Mouse (Mus musculus) kidney, postnatal 0 days (tissue): ENCODE measurements around the gene Cmc1. TPM values are rescaled to one million over a fixed set of nuclear protein-coding genes. Genes with fewer than 3 reads are reported as not detected.

Experiments used
- ATAC-seq: fragments of 200-750 bp; cut with Nextera tagmentation; replicated peaks from 2 replicates; pipeline ENCODE4 v1.8.0; 2017; ENCODE audit warnings: low read depth, moderate number of reproducible peaks, moderate TSS enrichment, moderate library complexity; ENCODE audit not compliant: low FRiP score
- DNase-seq: peaks from one replicate; pipeline ENCODE4 v3.0.0-alpha.2; 2016; ENCODE audit warnings: low spot score
- H3K27ac ChIP-seq: fragments of 300-500 bp; sonication (generic); 2 replicates; pipeline ENCODE4 v1.5.1; 2014; ENCODE audit warnings: mild to moderate bottlenecking
- H3K27me3 ChIP-seq: fragments of 300-500 bp; sonication (generic); 2 replicates; pipeline ENCODE4 v1.6.1; 2014; ENCODE audit warnings: low read length, mixed read lengths; ENCODE audit not compliant: insufficient read depth
- H3K36me3 ChIP-seq: fragments of 300-500 bp; sonication (generic); 2 replicates; pipeline ENCODE4 v1.6.1; 2014; ENCODE audit warnings: low read length, mixed read lengths; ENCODE audit not compliant: insufficient read depth
- H3K4me1 ChIP-seq: fragments of 300-500 bp; sonication (generic); replicated peaks from 2 replicates; pipeline ENCODE4 v1.6.1; 2014; ENCODE audit warnings: antibody characterized with exemption, low read length, mixed read lengths; ENCODE audit not compliant: insufficient read depth
- H3K4me2 ChIP-seq: fragments of 300-500 bp; sonication (generic); 2 replicates; pipeline ENCODE4 v1.6.1; 2014; ENCODE audit warnings: mild to moderate bottlenecking, low read length, moderate library complexity, mixed read lengths
- H3K4me3 ChIP-seq: fragments of 300-500 bp; sonication (generic); replicated peaks from 2 replicates; pipeline ENCODE4 v1.5.1; 2014; ENCODE audit warnings: low read depth, low read length
- H3K9ac ChIP-seq: fragments of 300-500 bp; sonication (generic); 2 replicates; pipeline ENCODE4 v1.6.1; 2014; ENCODE audit warnings: low read depth, low read length
- H3K9me3 ChIP-seq: fragments of 300-500 bp; sonication (generic); replicated peaks from 2 replicates; pipeline ENCODE4 v1.6.1; 2016; ENCODE audit warnings: low read length, inconsistent platforms, mixed read lengths
- CTCF ChIP-seq: IDR thresholded peaks from 2 replicates; pipeline ENCODE4 v1.5.1; 2016; ENCODE audit warnings: antibody characterized with exemption, low read depth, mild to moderate bottlenecking, moderate library complexity
- WGBS: fragments of 180-500 bp; shearing (Covaris S2); extraction: QIAGEN DNeasy Blood & Tissue Kit; methylation state at CpG from one replicate; pipeline ENCODE4 v1.1.7; 2014; 5-methylcytosine and 5-hydroxymethylcytosine counted together
- polyA plus RNA-seq: library from polyadenylated mRNA; unstranded; fragments of >200 nt; fragmentation: Nextera tagmentation; extraction: Ambion mirVana; gene quantifications from 2 replicates; pipeline ENCODE4 v1.2.1, GENCODE M21; 2015

Gene Cmc1
- polyA plus RNA-seq, 1 experiment from 2014 or later, result 91.6 TPM

GRCm38 (mm10) chr9:118041646-118042045 lies 108.3 kb downstream of the Cmc1 start:
- H3K27ac ChIP-seq, result no peak overlapping the region
- ATAC-seq, result no peak
- 0 out of 2 replicates have a peak, but pooled peaks cover 2% of the 10 kb centered on the region for H3K4me1 ChIP-seq
- no peaks in the 10 kb centered on the region for H3K36me3 ChIP-seq
- DNase-seq, result peak; percentile 31
- TF ChIP-seq CTCF, result no peak
- H3K9me3 ChIP-seq, result no peaks in the 10 kb centered on the region
- no peaks in the 10 kb centered on the region for H3K27me3 ChIP-seq
- peak overlapping the region; percentile 71 for H3K4me2 ChIP-seq
- H3K9ac ChIP-seq, result peak overlapping the region; percentile 82; the same call in 1 of the 2 replicates
- 20% methylated on average over 5 of the region's 5 CpGs for WGBS
- H3K4me3 ChIP-seq, result peak overlapping the region; percentile 65

DNA sequence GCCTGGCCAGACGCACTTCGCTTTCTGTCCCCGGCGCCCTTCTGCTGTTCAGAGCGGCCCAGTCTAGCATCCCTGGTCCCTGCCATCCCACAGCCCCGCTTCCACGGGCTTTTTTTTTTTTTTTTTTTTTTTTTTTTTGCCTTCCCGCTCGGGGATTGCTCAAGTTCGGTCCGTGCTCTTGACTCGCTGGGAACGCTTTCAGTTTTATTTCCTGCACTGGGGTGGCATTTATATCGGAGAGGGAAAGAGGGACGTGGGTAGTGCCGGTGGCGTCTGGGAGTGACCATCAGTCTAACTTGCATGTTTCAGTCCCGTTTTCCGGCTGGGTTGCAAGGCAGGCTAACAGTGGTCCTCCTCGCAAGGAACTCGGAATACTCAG lies 109.0 kb downstream of the Cmc1 start:
- WGBS, result under 1% methylated on average over 21 of the region's 21 CpGs
- Histone ChIP-seq H3K4me3 (peak overlapping the region; percentile 65), H3K36me3 (no peaks in the 10 kb centered on the region), H3K9ac (peak overlapping the region; percentile 82), H3K9me3 (no peaks in the 10 kb centered on the region), H3K27ac (peak overlapping the region; percentile 96), H3K4me2 (peak overlapping the region; percentile 71), H3K27me3 (no peaks in the 10 kb centered on the region), H3K4me1 (0 out of 2 replicates have a peak, but pooled peaks cover 2% of the 10 kb centered on the region)
- TF ChIP-seq CTCF, result no peak
- DNase-seq, result peak; percentile 36
- ATAC-seq, result no peak

DNA sequence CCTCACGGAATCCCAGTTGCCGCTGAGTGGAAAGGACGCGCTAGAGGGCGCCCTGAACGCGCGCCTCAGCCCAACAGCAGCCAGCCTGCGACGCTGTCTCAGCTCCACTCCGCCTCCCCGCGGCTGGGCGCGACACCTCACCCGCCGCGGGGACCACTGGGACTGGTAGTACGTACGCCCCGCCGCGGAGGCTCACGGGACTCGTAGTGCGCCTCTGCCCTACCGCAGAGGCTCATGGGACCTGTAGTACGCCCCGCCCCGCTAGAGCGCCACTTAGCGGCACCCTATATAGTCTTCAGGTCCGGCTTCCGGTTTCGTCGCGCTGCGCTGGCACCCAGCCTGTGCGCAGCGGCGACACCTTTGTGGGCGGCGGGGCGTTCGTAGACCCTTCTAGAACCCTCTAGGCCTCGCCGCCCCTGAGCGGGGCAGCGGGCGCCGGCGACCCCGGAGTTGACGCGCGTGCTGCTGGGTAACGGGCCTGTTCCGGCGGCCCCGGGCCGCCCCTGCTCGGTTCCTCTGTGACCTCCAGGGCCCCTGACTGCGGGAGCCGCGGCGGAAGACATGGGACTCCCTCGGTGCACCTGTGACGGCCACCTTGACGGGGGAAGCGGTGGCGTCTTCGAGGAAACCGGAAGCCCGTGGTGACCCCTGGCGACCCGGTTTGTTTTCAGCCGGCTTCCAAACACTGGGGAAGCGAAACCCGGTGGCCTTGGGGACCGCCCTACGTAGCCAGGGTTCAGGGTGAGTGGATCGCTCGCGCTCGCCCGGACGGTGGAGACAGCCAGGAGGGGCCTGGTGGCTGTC lies 109.6 kb downstream of the Cmc1 start, which contains the start of gene Azi2:
Gene Azi2 (plus strand): TSS at position 282 of the 804 bp plus-strand sequence.
- H3K36me3 ChIP-seq, result no peaks in the 10 kb centered on the region
- peak; percentile 97 for TF ChIP-seq CTCF
- peak within 1 kb of the TSS; percentile 82 for H3K9ac ChIP-seq
- WGBS, result under 1% methylated on average over 86 of the region's 87 CpGs
- DNase-seq, result peak; percentile 99
- H3K27ac ChIP-seq, result peak within 1 kb of the TSS; percentile 96
- peak; percentile 99 for ATAC-seq
- peak within 1 kb of the TSS; percentile 71 for H3K4me2 ChIP-seq
- H3K4me1 ChIP-seq, result 0 out of 2 replicates have a peak, but pooled peaks cover 2% of the 10 kb centered on the region
- H3K9me3 ChIP-seq, result no peaks in the 10 kb centered on the region
- peak within 1 kb of the TSS; percentile 65 for H3K4me3 ChIP-seq
- H3K27me3 ChIP-seq, result no peaks in the 10 kb centered on the region

DNA sequence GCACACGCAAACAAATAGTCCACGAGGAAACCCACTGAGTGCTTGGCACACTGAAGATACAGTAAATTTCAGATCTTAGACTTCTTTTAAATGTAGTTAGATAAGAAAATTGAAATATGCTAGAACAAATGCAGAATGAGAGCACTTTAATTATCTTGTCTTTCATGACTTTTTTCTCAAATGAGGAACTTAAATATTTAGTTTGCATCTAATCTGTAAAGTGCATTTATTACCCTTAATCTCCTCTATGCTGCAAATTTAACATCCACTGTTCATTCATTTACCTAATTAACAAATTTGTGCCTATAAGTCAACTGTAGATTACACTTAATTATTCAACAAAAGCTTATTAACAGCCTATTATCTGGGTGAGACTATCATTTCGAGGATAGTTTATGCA lies 115.0 kb downstream of the Cmc1 start:
- no peak for TF ChIP-seq CTCF
- WGBS, result 91% methylated on average over 3 of the region's 3 CpGs

GRCm38 (mm10) chr9:118031694-118032093 lies 118.3 kb downstream of the Cmc1 start:
- ATAC-seq (no peak), DNase-seq (no peak)
- Histone ChIP-seq H3K36me3 (no peaks in the 10 kb centered on the region), H3K27ac (no peak overlapping the region), H3K4me1 (no peaks in the 10 kb centered on the region), H3K4me3 (no peak overlapping the region), H3K9ac (no peak overlapping the region), H3K4me2 (no peak overlapping the region), H3K9me3 (no peaks in the 10 kb centered on the region), H3K27me3 (no peaks in the 10 kb centered on the region)
- TF ChIP-seq CTCF, result no peak
- 26% methylated on average over 2 of the region's 2 CpGs for WGBS

More for the DNA sequence above, 115.0 kb downstream of the Cmc1 start:
- ATAC-seq, result no peak
- Histone ChIP-seq H3K4me2 (no peak overlapping the region), H3K27me3 (no peaks in the 10 kb centered on the region), H3K9me3 (no peaks in the 10 kb centered on the region), H3K4me1 (no peaks in the 10 kb centered on the region), H3K4me3 (no peak overlapping the region), H3K27ac (no peak overlapping the region), H3K36me3 (no peaks in the 10 kb centered on the region), H3K9ac (no peak overlapping the region)
- DNase-seq, result no peak

GRCm38 (mm10) chr9:118030252-118030651 lies 119.7 kb downstream of the Cmc1 start:
- Histone ChIP-seq H3K27ac (no peak overlapping the region), H3K4me2 (no peak overlapping the region), H3K36me3 (no peaks in the 10 kb centered on the region), H3K4me3 (no peak overlapping the region), H3K4me1 (no peaks in the 10 kb centered on the region), H3K9ac (no peak overlapping the region), H3K9me3 (no peaks in the 10 kb centered on the region), H3K27me3 (no peaks in the 10 kb centered on the region)
- TF ChIP-seq CTCF, result no peak
- ATAC-seq (no peak), DNase-seq (no peak)
- 96% methylated on average over 1 of the region's 1 CpGs for WGBS
